In genomic region chr5:36748536-36749061, GRCm38 (mm10) we compare ENCODE assay signal across 8 mouse cellular contexts. TPM values are rescaled to one million over a fixed set of nuclear protein-coding genes. Genes with fewer than 3 reads are reported as not detected.
DNase-seq lines count a peak whose midpoint lies in the region; ATAC-seq and TF ChIP-seq lines count a peak whose summit lies in the region.

Gene Bloc1s4, minus strand, starts transcription at chr5:36748650.

- 4% methylated on average over 31 of the region's 31 CpGs for WGBS in forebrain, embryonic 15.5 days
- 3% methylated on average over 31 of the region's 31 CpGs for WGBS in lung, adult 2 months

- peak; percentile 82 for TF ChIP-seq POLR2A in lung, adult 2 months (IDR thresholded peaks at IDR 0.05; ENCODE audit: borderline replicate concordance, extremely low read depth, low read depth, low read length)

- TF ChIP-seq CTCF in lung, adult 2 months (IDR thresholded peaks at IDR 0.05; ENCODE audit: insufficient read depth, low read length) = no peak

- intact Hi-C loops in heart, postnatal 25 days (cut with DNase I) = loop anchor here (2.0 to 10.0 kb wide), 2 partner anchors 44 to 164 kb away; no protein-coding TSS in a partner anchor

- no peaks in the 10 kb centered on the region for H3K27me3 ChIP-seq in forebrain, embryonic 15.5 days

- peak; percentile 97 for ATAC-seq in forebrain, embryonic 15.5 days (replicated peaks)
- ATAC-seq in neutrophil, adult 5-6 weeks (ENCODE audit: extremely low read depth, insufficient number of reproducible peaks, low FRiP score, poor library complexity, severe bottlenecking) = peak; percentile 94

- no peaks in the 10 kb centered on the region for H3K36me3 ChIP-seq in forebrain, embryonic 15.5 days

- H3K4me2 ChIP-seq in forebrain, embryonic 15.5 days (replicated peaks) = peak within 1 kb of the TSS; percentile 92

- H3K27ac ChIP-seq in forebrain, embryonic 15.5 days (replicated peaks) = peak within 1 kb of the TSS; percentile 10; the same call in 1 of the 2 replicates

- peak within 1 kb of the TSS; percentile 76 for H3K4me3 ChIP-seq in forebrain, embryonic 15.5 days
- peak within 1 kb of the TSS; percentile 99 for H3K4me3 ChIP-seq in lung, adult 2 months (replicated peaks; ENCODE audit: extremely low read depth, low read depth, low read length)

- H3K4me1 ChIP-seq in forebrain, embryonic 15.5 days = peaks cover 20% of the 10 kb centered on the region
- H3K4me1 ChIP-seq in lung, adult 2 months (ENCODE audit: control insufficient read depth, insufficient read depth, low read length) = peaks cover 6% of the 10 kb centered on the region

- H3K9ac ChIP-seq in forebrain, embryonic 15.5 days (replicated peaks) = peak within 1 kb of the TSS; percentile 70

- DNase-seq in ES-CJ7 (ENCODE audit: low read depth, low spot score) = peak; percentile 92
- DNase-seq in cerebellum, adult 11 months = peak; percentile 87
- peak; percentile 78 for DNase-seq in heart, postnatal 25 days (ENCODE audit: low spot score)
- peak; percentile 91 to 97 for DNase-seq in layer of hippocampus, adult 18-20 months (ENCODE audit: low spot score in 2 of 2)
- DNase-seq in lung, adult 2 months = peak; percentile 90
- peak; percentile 67 to 76 for DNase-seq in thymus, adult 18-20 months

- H3K9me3 ChIP-seq in forebrain, embryonic 15.5 days = no peaks in the 10 kb centered on the region

RNA-seq across cellular contexts. Expression of gene Bloc1s4, which starts in this region (rescaled TPM):
- polyA plus RNA-seq in forebrain, embryonic 15.5 days (2015; fragmentation: Nextera tagmentation; extraction: Ambion mirVana) = 30.4 and 32.6 TPM in 2 replicates
- total RNA-seq in heart, postnatal 25 days (2021) = 10 to 100 TPM; 12.9 to 13.0 TPM
- total RNA-seq in layer of hippocampus, adult 18-20 months (2021) = 10 to 100 TPM; 23.7 to 25.2 TPM
- 25.7 and 33.4 TPM in 2 replicates for polyA plus RNA-seq in lung, adult 2 months (2012; rRNA removed)
- 20.6 and 23.5 TPM in 2 replicates for total RNA-seq in neutrophil, adult 5-6 weeks (2017)

Comparison
In these comparisons a context has a peak if more than half of its experiments do, and no peak if none do; other contexts are left out.
1. Peak in every context shown above with its lines: DNase-seq, ATAC-seq, H3K4me3 ChIP-seq and H3K27ac ChIP-seq.